Mouse (Mus musculus): ENCODE measurements at regions not wholly inside any gene's neighbourhood (a gene's known extent, or its start where the extent isn't known, plus 50 kb on each side); places are given as distances from the start of the nearest gene placed in this dataset.

- intact Hi-C loops (cut with DNase I), result no loop called here
- no peak for DNase-seq (ENCODE audit: low spot score in 2 of 2)
Measured at GRCm38 (mm10) chr12:71549336-71549735, 239.7 kb downstream of the Dact1 start.

DNA sequence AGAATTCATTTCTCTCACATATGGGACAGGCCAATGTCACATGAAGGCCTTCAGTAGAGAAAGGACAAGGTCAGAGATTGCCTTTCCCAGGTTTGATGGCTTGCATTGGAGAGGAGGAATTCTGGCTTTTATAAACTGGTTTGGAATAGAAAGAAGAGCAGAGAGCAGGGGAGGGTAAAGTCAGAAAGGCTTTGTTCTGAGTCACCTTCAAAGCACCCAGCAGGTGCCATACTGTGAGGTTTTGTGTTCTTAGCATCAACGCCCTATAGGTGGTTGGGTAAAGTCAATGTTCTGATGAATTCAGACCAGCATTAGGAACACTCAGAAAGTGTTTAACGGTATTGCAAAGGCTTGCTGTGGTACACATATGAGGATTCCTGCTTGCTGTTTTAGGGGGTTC, 244.5 kb downstream of the Dact1 start:
- intact Hi-C loops (cut with DNase I), result no loop called here

GRCm38 (mm10) chr12:71561259-71561658, 251.6 kb downstream of the Dact1 start:
- DNase-seq (ENCODE audit: low spot score in 2 of 2), result no peak
- intact Hi-C loops (cut with DNase I), result no loop called here

More for the DNA sequence above, 244.5 kb downstream of the Dact1 start:
- DNase-seq (ENCODE audit: low spot score in 2 of 2), result no peak

DNA sequence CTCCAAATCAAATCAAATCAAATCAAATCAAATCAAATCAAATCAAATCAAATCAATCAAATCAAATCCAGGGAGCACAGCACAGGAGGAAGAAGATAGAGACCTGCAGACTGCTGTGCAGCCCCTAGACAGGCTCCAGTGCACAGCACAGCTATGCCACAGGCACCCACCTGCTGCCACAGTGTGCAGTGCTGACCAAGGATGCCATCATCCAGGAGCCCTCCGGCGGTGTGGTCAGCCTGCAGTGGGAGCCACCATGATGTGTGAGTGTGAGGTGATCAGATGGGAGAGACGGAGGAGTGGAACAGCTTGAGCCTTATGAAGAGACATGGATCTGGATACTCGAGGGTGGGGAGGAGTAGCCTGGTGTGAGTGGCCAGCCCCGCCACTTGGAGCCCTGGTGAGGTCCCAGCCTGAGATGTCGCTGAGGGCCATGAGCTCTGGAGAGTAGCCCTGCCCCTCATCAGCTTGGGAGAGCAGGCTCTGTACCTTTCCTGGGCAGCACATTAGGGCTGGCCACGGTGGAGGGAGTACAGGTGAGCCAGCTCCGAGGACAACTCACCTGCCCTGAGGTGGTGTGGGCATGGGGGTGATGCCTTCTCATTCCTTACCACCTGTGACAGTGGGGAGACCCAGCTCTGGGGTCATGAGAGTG, 252.4 kb downstream of the Dact1 start:
- intact Hi-C loops (cut with DNase I), result no loop called here
- no peak for DNase-seq (ENCODE audit: low spot score in 2 of 2)

GRCm38 (mm10) chr12:71563219-71563618, 253.5 kb downstream of the Dact1 start:
- intact Hi-C loops (cut with DNase I), result no loop called here

DNA sequence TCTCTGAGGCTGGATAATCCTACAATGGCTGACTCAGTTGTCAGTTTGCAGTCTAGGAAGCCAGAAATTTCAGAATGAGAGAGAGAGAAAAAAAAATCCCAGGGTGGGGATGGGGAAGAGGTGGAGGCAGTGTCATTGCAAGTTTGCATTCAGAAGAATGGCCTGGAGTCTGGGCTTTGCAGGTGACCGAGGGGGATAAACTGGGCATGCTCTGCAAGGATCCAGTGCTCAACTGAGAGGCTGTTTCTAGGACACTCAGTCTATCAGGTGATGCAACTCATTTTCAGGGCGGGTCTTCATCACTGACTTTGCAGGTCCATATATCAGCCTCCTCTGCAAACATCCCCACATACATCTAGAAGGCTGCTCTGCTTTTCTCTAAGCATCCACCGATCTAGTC, 256.7 kb downstream of the Dact1 start:
- intact Hi-C loops (cut with DNase I), result no loop called here
- DNase-seq (ENCODE audit: low spot score in 2 of 2), result no peak

More at GRCm38 (mm10) chr12:71563219-71563618, 253.5 kb downstream of the Dact1 start:
- no peak for DNase-seq (ENCODE audit: low spot score in 2 of 2)

DNA sequence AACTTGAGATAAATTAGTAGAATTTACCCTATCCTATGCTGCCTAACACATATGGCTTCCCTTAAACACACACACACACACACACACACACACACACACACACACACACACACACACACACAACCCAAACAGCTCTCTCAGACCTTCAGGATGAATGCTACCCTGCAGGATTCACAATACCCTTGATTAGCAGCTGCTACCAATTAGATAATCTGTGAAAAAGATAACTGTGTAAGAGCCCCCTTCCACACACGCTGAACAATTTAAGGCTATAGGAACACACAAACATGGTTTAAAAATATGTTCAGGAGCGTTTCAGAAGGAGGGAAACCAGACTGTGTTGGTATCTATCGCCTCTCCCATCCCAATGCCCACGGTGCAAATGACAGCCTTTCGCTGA, 258.6 kb downstream of the Dact1 start:
- intact Hi-C loops (cut with DNase I), result no loop called here
- no peak for DNase-seq (ENCODE audit: low spot score in 2 of 2)

GRCm38 (mm10) chr12:71568880-71569390, 259.3 kb downstream of the Dact1 start:
- DNase-seq (ENCODE audit: low spot score in 2 of 2), result no peak

GRCm38 (mm10) chr12:71569662-71570061, 260.0 kb downstream of the Dact1 start:
- DNase-seq (ENCODE audit: low spot score in 2 of 2), result no peak
- intact Hi-C loops (cut with DNase I), result loop anchor here (10.0 kb wide), 1 partner anchor 255 kb away; no protein-coding TSS in a partner anchor

More at GRCm38 (mm10) chr12:71568880-71569390, 259.3 kb downstream of the Dact1 start:
- intact Hi-C loops (cut with DNase I), result no loop called here

DNA sequence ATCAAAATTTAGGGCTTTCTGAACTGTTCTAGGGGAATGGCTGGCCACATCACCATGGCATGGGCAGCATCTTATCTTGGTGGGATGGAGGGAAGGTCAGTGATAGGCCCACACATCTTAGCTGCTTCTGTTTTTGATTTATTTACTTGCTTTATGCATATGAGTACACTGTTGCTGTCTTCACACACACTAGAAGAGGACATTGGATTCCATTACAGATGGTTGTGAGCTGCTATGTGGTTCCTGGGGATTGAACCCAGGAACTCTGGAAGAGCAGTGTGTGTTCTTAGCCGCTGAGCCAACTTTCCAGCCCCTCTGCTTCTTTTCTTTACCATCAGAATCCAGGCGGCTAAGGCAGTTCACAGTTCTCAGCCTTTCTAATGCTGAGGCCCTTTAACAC, 260.4 kb downstream of the Dact1 start:
- intact Hi-C loops (cut with DNase I), result loop anchor here (10.0 kb wide), 1 partner anchor 255 kb away; no protein-coding TSS in a partner anchor
- no peak for DNase-seq (ENCODE audit: low spot score in 2 of 2)

GRCm38 (mm10) chr12:71572833-71573446, 257.9 kb upstream of the Daam1 start:
- intact Hi-C loops (cut with DNase I), result loop anchor here (10.0 kb wide), 1 partner anchor 258 kb away; no protein-coding TSS in a partner anchor
- DNase-seq (ENCODE audit: low spot score in 2 of 2), result no peak

- intact Hi-C loops (cut with DNase I), result loop anchor here (10.0 kb wide), 1 partner anchor 259 kb away; no protein-coding TSS in a partner anchor
- DNase-seq (ENCODE audit: low spot score in 2 of 2), result no peak
Measured at GRCm38 (mm10) chr12:71573456-71573855, 257.4 kb upstream of the Daam1 start.

DNA sequence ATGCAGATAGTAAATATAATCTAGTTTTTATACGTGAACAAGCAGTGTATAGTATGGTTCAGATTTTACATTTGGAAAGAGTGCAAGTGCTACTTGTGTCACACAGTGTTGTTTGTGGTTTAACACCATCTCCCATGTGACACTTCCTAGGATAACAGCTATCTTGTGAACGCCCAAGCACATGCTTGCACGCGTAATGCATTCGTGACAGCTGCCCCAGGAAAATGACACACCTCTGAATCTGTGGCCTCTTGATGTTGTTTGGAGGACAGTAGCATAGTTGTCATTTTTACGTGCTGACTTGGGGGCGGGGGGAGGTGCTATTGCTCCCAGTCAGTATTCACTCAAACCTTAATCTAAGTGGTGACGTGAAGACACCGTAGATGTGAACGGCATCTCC, 256.2 kb upstream of the Daam1 start:
- intact Hi-C loops (cut with DNase I), result loop anchor here (10.0 kb wide), 1 partner anchor 260 kb away; no protein-coding TSS in a partner anchor
- DNase-seq (ENCODE audit: low spot score in 2 of 2), result no peak

DNA sequence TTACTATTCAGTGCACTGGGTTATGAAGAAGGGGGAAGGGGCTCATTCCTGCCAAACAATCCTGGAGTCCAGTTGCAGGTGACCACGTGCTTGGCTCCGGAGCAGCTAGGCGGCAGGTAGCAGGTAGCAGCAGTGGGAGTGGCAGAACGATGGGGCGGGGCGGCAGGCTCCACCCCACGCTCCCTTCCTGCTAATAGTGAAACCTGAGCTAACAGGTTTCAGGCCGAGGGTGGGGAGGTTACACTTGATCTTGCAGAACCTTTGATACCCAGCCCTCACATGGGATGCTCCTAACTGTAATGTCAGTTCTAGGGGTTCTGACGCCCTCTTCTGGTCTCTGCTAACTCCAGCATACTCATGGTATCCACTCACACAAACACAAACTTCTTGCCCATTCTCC, 253.5 kb upstream of the Daam1 start:
- DNase-seq (ENCODE audit: low spot score in 2 of 2), result no peak
- intact Hi-C loops (cut with DNase I), result loop anchor here (10.0 kb wide), 1 partner anchor 263 kb away; no protein-coding TSS in a partner anchor

DNA sequence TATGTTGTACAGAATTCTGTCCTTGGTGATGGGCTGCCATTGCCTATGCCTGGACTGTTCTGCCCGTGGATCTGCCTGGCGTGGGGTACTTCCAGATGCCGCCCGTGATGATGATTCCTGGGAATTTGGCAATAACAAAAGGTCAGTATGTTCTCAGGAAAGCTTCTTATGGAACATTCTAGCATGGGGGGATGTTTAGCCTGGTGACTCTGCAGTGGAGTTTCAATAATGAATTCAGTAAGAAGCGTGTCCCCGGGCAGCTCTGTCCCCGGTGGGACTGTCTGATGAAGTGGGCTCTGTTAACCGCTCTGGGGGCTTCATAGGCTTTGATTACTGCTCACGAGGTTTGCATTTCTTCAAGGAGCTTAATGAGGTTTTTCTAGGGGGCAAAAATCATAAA, 252.9 kb upstream of the Daam1 start:
- no peak for DNase-seq (ENCODE audit: low spot score in 2 of 2)
- intact Hi-C loops (cut with DNase I), result loop anchor here (10.0 kb wide), 1 partner anchor 263 kb away; no protein-coding TSS in a partner anchor

DNA sequence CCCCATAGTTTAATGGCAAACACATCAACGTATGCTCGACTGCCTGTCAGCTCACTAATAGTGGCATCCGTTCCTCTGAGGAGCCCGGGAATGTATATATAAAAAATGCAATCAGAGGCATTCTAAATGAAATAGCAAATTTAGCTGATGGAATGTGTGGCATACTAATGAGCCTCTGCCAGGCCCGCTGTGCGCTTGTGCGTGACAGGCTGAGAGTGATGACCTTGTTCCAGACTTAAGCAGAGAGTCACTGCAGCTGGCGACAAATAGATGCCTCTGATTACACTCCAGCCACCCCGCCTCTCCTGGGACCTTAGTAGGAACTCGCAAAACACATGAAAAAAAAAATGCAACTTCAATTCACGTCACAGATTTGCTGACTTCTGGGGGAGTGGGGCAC, 252.0 kb upstream of the Daam1 start:
- intact Hi-C loops (cut with DNase I), result loop anchor here (10.0 kb wide), 1 partner anchor 264 kb away; no protein-coding TSS in a partner anchor
- DNase-seq (ENCODE audit: low spot score in 2 of 2), result no peak

DNA sequence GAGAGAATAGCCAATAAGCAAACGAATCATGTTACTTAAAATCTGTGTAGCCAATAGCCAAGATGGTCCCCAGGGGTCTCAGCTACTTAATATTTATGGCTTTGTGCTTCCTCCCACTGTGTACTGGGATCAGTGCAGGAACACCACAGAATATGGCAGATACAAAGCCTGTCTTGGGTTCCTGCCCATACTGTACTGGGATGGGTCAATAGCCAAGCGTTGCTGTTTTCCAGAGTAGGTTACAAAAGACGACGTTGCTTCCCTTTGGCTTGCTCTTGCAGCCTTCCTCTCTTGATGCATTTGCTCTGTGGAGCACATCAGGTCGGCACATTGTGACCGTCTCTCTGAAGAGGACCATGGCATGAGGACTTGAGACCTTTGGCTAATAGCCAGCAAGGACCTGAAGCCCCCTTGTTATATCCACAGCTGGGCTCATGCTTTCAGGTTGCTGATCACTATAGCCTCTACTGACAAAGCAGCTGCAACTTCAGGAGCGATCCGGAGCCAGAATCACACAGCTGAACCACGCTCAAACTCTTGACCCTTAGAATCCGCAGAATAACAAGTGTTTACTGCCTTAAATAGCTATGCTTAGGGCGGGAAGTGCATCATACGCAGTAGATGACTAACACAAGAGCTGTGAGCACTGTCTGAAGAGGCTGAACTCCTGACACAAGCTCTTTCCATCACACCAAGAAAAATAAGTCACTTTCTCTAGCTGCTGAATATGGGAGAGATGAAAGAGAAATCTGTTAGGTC, 250.2 kb upstream of the Daam1 start:
- intact Hi-C loops (cut with DNase I), result no loop called here
- DNase-seq (ENCODE audit: low spot score in 2 of 2), result no peak

- intact Hi-C loops (cut with DNase I), result no loop called here
- no peak for DNase-seq (ENCODE audit: low spot score in 2 of 2)
Measured at GRCm38 (mm10) chr12:71584618-71585017, 246.3 kb upstream of the Daam1 start.

DNA sequence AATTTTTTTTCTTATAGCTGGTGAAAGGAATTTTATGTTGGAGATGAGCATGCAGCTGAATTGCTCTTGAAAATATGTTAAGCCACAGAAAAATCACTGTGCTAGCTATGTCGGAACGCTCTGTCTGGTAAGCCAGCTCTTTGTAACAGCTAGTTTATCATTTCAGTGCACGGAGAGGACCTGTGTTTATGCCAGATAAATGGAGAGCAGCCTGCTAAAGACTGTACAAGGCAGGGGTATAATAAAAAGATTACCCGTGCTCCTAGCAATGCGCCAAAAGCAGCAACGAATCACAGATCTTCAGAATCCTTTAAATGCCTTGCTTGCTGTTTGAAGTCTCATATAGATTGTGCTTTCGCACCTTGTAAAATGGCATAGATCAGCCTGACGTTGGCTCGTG, 232.2 kb upstream of the Daam1 start:
- no peak for DNase-seq (ENCODE audit: low spot score in 2 of 2)
- intact Hi-C loops (cut with DNase I), result no loop called here

- no peak for DNase-seq (ENCODE audit: low spot score in 2 of 2)
- intact Hi-C loops (cut with DNase I), result no loop called here
Measured at GRCm38 (mm10) chr12:71601091-71601690, 229.7 kb upstream of the Daam1 start.
